Mouse (Mus musculus) brain, embryonic 14.5 days (tissue): ENCODE measurements around the gene Acsl1.

Source experiments
- CTCF ChIP-seq: fragments of 200-500 bp; IDR thresholded peaks from 2 replicates; pipeline ENCODE4 v1.5.1; 2012; ENCODE audit warnings: inconsistent platforms, mild to moderate bottlenecking, moderate library complexity, borderline replicate concordance; ENCODE audit not compliant: insufficient read depth, insufficient read length; ENCODE audit errors: extremely low read depth
- POLR2A ChIP-seq: fragments of 200-500 bp; IDR thresholded peaks from 2 replicates; pipeline ENCODE4 v1.6.1; 2012; ENCODE audit warnings: mild to moderate bottlenecking, inconsistent platforms, borderline replicate concordance; ENCODE audit not compliant: poor library complexity, insufficient read depth, insufficient read length, severe bottlenecking; ENCODE audit errors: extremely low read depth

DNA sequence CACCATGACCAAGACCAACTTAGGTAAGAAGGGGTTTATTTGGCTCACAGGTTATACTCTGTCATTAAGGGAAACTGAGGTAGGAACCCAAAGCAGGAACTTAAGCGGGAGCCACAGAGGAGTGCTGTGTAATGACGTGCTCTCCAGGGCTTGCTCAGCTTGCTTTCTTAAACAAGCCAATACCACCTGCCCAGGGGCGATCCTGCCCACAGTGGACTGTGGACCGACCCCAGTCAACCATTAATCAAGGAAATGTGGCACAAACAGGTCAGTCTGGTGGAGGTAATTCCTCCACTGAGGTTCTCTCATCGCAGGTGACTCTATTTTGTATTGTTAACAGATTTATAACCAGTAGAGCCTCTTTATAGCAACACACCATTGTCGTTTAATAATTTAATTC, 23.5 kb upstream of the Acsl1 start:
- TF ChIP-seq CTCF (no peak), POLR2A (no peak)
